Mouse (Mus musculus) spleen, adult 2 months (tissue): ENCODE measurements around the gene Pgm2.

Experiments
- CTCF ChIP-seq: fragments of 200-500 bp; IDR thresholded peaks from 2 replicates; pipeline ENCODE4 v1.5.1; 2011; ENCODE audit warnings: mild to moderate bottlenecking, inconsistent platforms; ENCODE audit not compliant: insufficient read depth, insufficient read length, insufficient replicate concordance; ENCODE audit errors: extremely low read depth
- POLR2A ChIP-seq: fragments of 200-500 bp; IDR thresholded peaks from 2 replicates; pipeline ENCODE4 v1.6.1; 2011; ENCODE audit warnings: low read depth, low read length, inconsistent platforms

GRCm38 (mm10) chr5:64048605-64049004 is 44.1 kb upstream of the Pgm2 start:
- TF ChIP-seq CTCF = no peak
- TF ChIP-seq POLR2A = no peak
